Mouse (Mus musculus): ENCODE data around the gene Gse1.

The Gse1 gene

GRCm38 (mm10) chr8:120616663-120617626 is 388.7 kb downstream of the Gse1 start:
- DNase-seq (ENCODE audit: low spot score) = no peak

DNA sequence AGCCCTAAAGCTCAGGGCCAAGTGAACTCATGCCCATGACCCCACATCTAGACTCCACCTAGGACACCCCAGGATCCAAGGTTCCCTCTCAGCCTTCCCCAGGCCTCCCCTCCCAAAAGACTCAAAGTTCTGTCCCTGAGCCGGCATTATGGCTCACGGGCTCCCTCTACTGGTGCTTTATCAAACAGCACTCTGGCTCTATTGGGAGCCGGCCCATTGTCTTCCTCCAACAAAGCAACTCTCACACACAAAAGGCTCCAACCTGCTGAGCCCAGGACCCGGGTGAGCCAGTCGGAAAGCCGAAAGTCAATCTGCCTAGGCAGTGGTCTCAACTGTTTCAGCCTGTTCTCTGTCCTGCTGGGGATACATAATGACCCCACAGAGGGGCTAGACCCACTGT is 389.9 kb downstream of the Gse1 start:
- DNase-seq (ENCODE audit: low spot score) = peak; percentile 58

DNA sequence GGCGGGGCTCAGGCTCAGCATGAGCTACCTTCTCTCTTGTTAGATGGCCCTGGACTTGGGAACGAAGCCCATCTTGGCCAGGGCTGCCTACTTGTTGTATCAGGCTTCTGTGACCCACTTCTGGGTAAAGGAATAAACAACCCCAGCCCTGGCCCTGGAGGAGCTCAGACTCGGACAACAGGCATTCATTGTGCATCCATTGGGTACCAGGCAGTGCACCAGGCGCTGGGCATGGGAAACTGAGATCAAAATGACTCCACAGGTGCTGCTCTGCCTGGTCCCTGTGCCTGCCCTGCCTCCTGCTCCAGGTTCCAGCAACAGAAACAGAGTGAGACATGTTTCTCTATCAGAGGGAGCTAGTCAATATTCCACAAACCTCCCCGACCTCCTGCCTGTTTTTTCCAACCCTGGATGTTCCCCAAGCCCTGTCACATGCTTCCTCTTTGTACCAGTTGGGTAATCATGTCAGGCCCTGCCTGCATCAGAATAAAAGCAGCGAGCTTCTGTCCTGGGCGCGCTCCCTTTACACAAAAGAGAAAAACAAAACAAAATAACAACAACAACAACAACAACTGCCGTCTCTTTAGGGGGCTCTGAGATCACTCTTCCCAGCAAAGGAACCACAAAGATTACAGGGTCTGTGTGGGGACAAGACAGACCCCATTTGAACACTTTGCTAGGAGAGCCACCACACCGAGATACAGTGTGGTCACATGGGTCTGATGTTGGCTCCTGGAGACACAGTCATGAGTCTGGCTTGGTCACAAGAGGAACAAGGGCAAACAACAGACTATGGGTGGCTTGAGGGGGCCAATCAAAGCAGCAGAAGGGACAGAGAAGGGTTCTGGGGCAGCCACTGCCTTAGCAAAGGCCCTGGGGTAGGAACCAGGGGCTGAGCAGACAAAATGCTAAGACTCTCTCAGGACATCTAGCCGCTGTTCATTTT is 391.3 kb downstream of the Gse1 start:
- DNase-seq (ENCODE audit: low spot score) = no peak

- no peak for DNase-seq (ENCODE audit: low spot score)
Measured at GRCm38 (mm10) chr8:120620441-120620840, 392.2 kb downstream of the Gse1 start.

- DNase-seq (ENCODE audit: low spot score) = no peak
Measured at GRCm38 (mm10) chr8:120622161-120622560, 393.9 kb downstream of the Gse1 start.

- DNase-seq (ENCODE audit: low spot score) = no peak
Measured at GRCm38 (mm10) chr8:120623608-120624007, 395.4 kb downstream of the Gse1 start.

DNA sequence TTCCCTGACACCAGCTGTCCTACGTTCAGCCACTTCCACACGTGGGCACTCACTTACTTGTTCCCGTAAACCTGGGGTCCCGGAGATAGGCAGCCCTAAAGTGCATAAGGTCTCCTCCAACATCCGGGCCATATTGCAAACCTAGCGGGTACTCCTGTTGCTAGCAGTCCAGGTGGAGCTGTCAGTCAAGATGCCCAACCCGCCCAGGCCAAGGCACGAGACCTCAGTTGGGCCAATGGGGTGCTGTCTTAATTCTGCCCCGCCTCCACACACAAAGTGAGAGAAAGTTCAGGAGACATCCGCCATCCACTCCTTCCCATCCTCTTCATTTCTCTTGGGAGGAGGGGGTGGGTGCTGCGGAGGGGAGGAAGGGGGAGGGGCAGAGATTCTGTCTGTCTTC is 398.2 kb downstream of the Gse1 start:
- no peak for DNase-seq (ENCODE audit: low spot score)

DNA sequence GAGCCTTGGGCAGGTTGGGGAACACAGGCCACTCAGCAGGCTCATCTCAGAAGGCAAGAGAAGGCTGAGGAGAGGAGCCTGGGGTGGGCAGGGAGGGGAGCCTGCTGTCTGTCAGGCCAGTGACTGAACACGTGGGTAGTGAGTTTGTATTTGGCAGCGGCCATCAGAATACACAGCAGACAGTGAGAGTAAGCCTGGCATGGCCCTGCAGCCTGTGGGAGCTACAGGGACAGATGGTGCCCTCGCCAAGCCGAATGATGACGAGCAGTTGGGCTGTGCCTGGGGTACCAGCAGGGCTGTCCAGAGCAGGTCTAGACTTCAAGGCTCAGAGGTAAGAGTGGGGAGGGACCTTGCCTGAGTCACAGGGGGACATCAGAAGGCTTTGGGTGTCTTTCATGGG is 399.0 kb downstream of the Gse1 start:
- DNase-seq (ENCODE audit: low spot score) = no peak

DNA sequence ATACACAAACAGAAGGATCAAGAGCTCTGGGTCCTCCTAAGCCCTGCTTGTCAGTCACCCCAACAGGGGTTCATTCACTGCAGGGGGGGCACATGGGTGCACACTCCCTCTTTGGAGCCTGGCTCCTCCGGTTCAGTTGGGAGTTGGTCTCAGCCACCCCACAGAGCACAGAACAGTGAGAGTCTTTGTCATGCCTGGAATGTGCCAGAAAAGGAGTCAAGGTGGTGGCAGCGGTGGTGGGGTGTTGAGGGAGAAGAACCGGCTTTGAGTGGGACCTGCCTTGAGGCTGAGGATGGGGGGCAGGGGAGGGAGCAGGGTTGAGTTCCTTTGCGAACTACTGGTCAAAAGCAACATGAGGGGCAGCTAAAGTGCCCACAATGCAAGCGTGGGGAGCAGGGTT is 401.8 kb downstream of the Gse1 start:
- DNase-seq (ENCODE audit: low spot score) = no peak

DNA sequence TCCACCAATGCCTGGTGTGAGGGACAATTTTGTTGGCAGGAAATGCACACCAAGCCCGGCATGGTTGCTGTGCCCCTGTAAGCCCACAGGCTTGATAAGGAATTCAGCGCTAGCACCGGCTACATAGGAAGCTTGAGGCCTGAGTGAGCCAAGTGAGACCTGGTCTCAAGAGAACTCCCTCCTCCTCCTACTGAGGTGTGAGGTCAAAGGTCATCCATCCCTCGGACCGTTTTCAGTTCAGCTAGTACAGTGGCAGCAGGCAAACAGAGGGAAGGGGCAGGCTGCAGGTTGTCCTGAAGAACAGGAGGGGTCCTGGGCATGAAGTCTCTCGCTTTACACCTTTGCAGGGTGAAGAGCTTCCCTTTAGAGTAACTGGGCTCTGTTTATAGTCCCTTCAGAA is 402.6 kb downstream of the Gse1 start:
- DNase-seq (ENCODE audit: low spot score) = no peak

All from urinary bladder, postnatal 25 days (tissue).